Mouse (Mus musculus): ENCODE data around the gene Fbll1.

DNA sequence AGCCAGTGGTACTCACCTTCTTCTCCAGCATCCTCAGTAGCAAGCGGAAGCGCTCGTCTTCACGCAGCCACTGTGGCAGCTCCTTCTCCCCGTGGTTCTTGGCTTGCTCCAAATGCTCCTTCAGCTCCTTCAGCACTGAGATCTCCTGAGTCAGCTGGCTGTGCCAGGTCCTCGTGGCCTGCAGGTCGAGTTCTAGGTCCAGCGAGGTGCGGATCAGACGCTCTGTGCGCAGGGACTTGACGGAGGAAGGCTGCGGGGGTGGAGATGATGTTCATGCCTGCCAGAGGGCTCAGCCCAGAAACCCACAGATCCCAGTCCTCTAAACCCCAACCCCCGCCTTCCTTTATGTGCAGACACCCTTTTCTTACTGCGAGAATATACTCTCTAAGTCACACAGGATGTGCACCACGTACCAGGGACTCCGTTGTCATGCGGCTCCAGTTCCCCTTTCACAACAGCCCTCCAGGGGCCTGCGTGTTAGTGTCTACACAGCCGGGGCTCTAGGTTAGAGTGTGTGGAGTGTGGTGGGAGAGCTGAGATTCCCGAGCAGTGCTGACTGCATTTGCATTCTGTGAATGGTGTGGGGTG lies 43.1 kb upstream of the Fbll1 start:
- TF ChIP-seq ZC3H11A (IDR thresholded peaks at IDR 0.05; ENCODE audit: borderline replicate concordance, low read depth, low read length) (no peak), HCFC1 (IDR thresholded peaks at IDR 0.05; ENCODE audit: borderline replicate concordance, insufficient read depth, low read length) (no peak), ZNF384 (IDR thresholded peaks at IDR 0.05; ENCODE audit: low read depth, low read length) (no peak), CHD2 (IDR thresholded peaks at IDR 0.05; ENCODE audit: low read depth, low read length) (no peak), MAFK (IDR thresholded peaks at IDR 0.05; ENCODE audit: insufficient read depth, low read depth, low read length) (no peak)

Data from ES-E14 (cell line).